Mouse (Mus musculus): ENCODE data around the gene Olfr1018. TPM values are rescaled to one million over a fixed set of nuclear protein-coding genes. Genes with fewer than 3 reads are reported as not detected.

Olfr1018 gene
- polyA plus RNA-seq, 1 experiment from 2014 or later = not detected

Other genes starting within 250 kb of the Olfr1018 start
- not detected in 2 replicates for gene Olfr996, start 239.3 kb upstream of the Olfr1018 start, polyA plus RNA-seq (2014; fragmentation: Nextera tagmentation; extraction: Ambion mirVana)
- gene Olfr998, start 229.5 kb upstream of the Olfr1018 start, polyA plus RNA-seq (2014; fragmentation: Nextera tagmentation; extraction: Ambion mirVana) = not detected in 2 replicates
- gene Olfr1000, start 206.6 kb upstream of the Olfr1018 start, polyA plus RNA-seq (2014; fragmentation: Nextera tagmentation; extraction: Ambion mirVana) = not detected in 2 replicates
- gene Olfr1002, start 167.8 kb upstream of the Olfr1018 start, polyA plus RNA-seq (2014; fragmentation: Nextera tagmentation; extraction: Ambion mirVana) = not detected in 2 replicates
- gene Olfr154, start 154.0 kb upstream of the Olfr1018 start, polyA plus RNA-seq (2014; fragmentation: Nextera tagmentation; extraction: Ambion mirVana) = not detected in 2 replicates
- not detected in 2 replicates for gene Olfr1006, start 139.7 kb upstream of the Olfr1018 start, polyA plus RNA-seq (2014; fragmentation: Nextera tagmentation; extraction: Ambion mirVana)
- gene Olfr1008, start 129.0 kb upstream of the Olfr1018 start, polyA plus RNA-seq (2014; fragmentation: Nextera tagmentation; extraction: Ambion mirVana) = not detected in 2 replicates
- gene Olfr1009, start 103.1 kb upstream of the Olfr1018 start, polyA plus RNA-seq (2014; fragmentation: Nextera tagmentation; extraction: Ambion mirVana) = not detected in 2 replicates
- not detected in 2 replicates for gene Olfr1012, start 55.7 kb upstream of the Olfr1018 start, polyA plus RNA-seq (2014; fragmentation: Nextera tagmentation; extraction: Ambion mirVana)
- gene Olfr1013, start 51.4 kb upstream of the Olfr1018 start, polyA plus RNA-seq (2014; fragmentation: Nextera tagmentation; extraction: Ambion mirVana) = not detected in 2 replicates
- not detected in 2 replicates for gene Olfr1014, start 45.8 kb upstream of the Olfr1018 start, polyA plus RNA-seq (2014; fragmentation: Nextera tagmentation; extraction: Ambion mirVana)
- gene Olfr1015, start 36.5 kb upstream of the Olfr1018 start, polyA plus RNA-seq (2014; fragmentation: Nextera tagmentation; extraction: Ambion mirVana) = not detected in 2 replicates
- not detected in 2 replicates for gene Olfr1016, start 15.9 kb upstream of the Olfr1018 start, polyA plus RNA-seq (2014; fragmentation: Nextera tagmentation; extraction: Ambion mirVana)
- gene Olfr1019, start 27.0 kb downstream of the Olfr1018 start, polyA plus RNA-seq (2014; fragmentation: Nextera tagmentation; extraction: Ambion mirVana) = not detected in 2 replicates
- not detected in 2 replicates for gene Olfr1020, start 28.6 kb downstream of the Olfr1018 start, polyA plus RNA-seq (2014; fragmentation: Nextera tagmentation; extraction: Ambion mirVana)
- not detected in 2 replicates for gene Olfr1022, start 50.1 kb downstream of the Olfr1018 start, polyA plus RNA-seq (2014; fragmentation: Nextera tagmentation; extraction: Ambion mirVana)
- not detected in 2 replicates for gene Olfr1023, start 67.2 kb downstream of the Olfr1018 start, polyA plus RNA-seq (2014; fragmentation: Nextera tagmentation; extraction: Ambion mirVana)
- not detected in 2 replicates for gene Olfr1024, start 86.6 kb downstream of the Olfr1018 start, polyA plus RNA-seq (2014; fragmentation: Nextera tagmentation; extraction: Ambion mirVana)
- gene Olfr1025-ps1, start 96.7 kb downstream of the Olfr1018 start, polyA plus RNA-seq (2014; fragmentation: Nextera tagmentation; extraction: Ambion mirVana) = not detected in 2 replicates
- gene Olfr1026, start 103.1 kb downstream of the Olfr1018 start, polyA plus RNA-seq (2014; fragmentation: Nextera tagmentation; extraction: Ambion mirVana) = not detected in 2 replicates
- not detected in 2 replicates for gene Olfr1028, start 132.0 kb downstream of the Olfr1018 start, polyA plus RNA-seq (2014; fragmentation: Nextera tagmentation; extraction: Ambion mirVana)
- not detected in 2 replicates for gene Olfr1029, start 155.4 kb downstream of the Olfr1018 start, polyA plus RNA-seq (2014; fragmentation: Nextera tagmentation; extraction: Ambion mirVana)
- not detected in 2 replicates for gene Olfr1030, start 160.8 kb downstream of the Olfr1018 start, polyA plus RNA-seq (2014; fragmentation: Nextera tagmentation; extraction: Ambion mirVana)
- not detected in 2 replicates for gene Olfr1031, start 171.8 kb downstream of the Olfr1018 start, polyA plus RNA-seq (2014; fragmentation: Nextera tagmentation; extraction: Ambion mirVana)
- not detected in 2 replicates for gene Olfr1032, start 187.1 kb downstream of the Olfr1018 start, polyA plus RNA-seq (2014; fragmentation: Nextera tagmentation; extraction: Ambion mirVana)
- gene Olfr1033, start 202.2 kb downstream of the Olfr1018 start, polyA plus RNA-seq (2014; fragmentation: Nextera tagmentation; extraction: Ambion mirVana) = 0.60 and 0.88 TPM in 2 replicates
- gene Olfr1034, start 227.4 kb downstream of the Olfr1018 start, polyA plus RNA-seq (2014; fragmentation: Nextera tagmentation; extraction: Ambion mirVana) = not detected in 2 replicates